Mouse (Mus musculus) CH12.LX (cell line): ENCODE measurements around the gene Stk32c.

Experiments
- CTCF ChIP-seq, 2 experiments: IDR thresholded peaks in 1 of 2; conservative IDR thresholded peaks in 1 of 2; 2 replicates each; pipeline ENCODE4 v1.5.1; 2011 to 2012; ENCODE audit warnings: low read depth in 2 of 2, low read length in 2 of 2, improper control_type of control experiment in 1 of 2, inconsistent platforms in 1 of 2, mild to moderate bottlenecking in 1 of 2, moderate library complexity in 1 of 2
- EP300 ChIP-seq: IDR thresholded peaks from 2 replicates; pipeline ENCODE4 v1.6.1; 2011; ENCODE audit warnings: low read length, improper control_type of control experiment
- ETS1 ChIP-seq: conservative IDR thresholded peaks from 2 replicates; pipeline ENCODE4 v1.6.1; 2012; ENCODE audit warnings: low read depth, mild to moderate bottlenecking, inconsistent platforms, low read length, improper control_type of control experiment, moderate library complexity
- MAZ ChIP-seq: IDR thresholded peaks from 2 replicates; pipeline ENCODE4 v1.6.1; 2012; ENCODE audit warnings: low read depth, mild to moderate bottlenecking, inconsistent platforms, low read length, improper control_type of control experiment, moderate library complexity
- NELFE ChIP-seq: IDR thresholded peaks from 2 replicates; pipeline ENCODE4 v1.6.1; 2011; ENCODE audit warnings: low read depth, low read length, improper control_type of control experiment
- POLR2A ChIP-seq: IDR thresholded peaks from 2 replicates; pipeline ENCODE4 v1.6.1; 2011; ENCODE audit warnings: low read depth, mild to moderate bottlenecking, improper control_type of control experiment, low read length
- USF1 ChIP-seq: IDR thresholded peaks from 2 replicates; pipeline ENCODE4 v1.6.1; 2014; ENCODE audit warnings: low read depth, mild to moderate bottlenecking, inconsistent platforms, low read length, improper control_type of control experiment
- ZMIZ1 ChIP-seq: IDR thresholded peaks from 2 replicates; pipeline ENCODE4 v1.6.1; 2012; ENCODE audit warnings: low read depth, mild to moderate bottlenecking, inconsistent platforms, low read length, improper control_type of control experiment

DNA sequence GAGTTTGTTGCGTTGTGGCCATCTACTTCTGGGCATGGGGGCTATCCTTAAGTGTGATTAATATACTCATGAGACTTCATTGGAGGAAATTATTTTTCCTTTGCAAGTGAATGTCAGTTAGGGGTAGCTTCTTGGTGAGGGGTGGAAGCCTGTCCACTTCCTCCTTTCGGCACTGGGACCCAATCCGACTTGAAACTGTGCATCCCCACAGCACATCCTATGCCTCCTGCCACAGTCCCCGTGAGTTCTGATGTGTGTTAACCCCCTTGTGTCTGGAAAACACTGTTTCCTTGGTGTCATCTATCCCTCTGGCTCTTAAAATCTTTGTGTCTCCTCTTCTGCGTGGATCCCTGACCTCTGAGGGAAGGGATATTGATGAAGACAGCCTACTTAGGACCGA is 11.9 kb downstream of the Stk32c start:
- TF ChIP-seq CTCF (conservative IDR thresholded peaks at IDR 0.05 in 1 of 2, IDR thresholded peaks at IDR 0.05 in 1 of 2; ENCODE audit: low read depth in 2 of 2, low read length in 2 of 2) (no peak), USF1 (no peak), ZMIZ1 (no peak), MAZ (no peak), POLR2A (no peak), ETS1 (no peak), EP300 (no peak), NELFE (no peak)
